Mouse (Mus musculus): ENCODE data around the gene Nfatc2ip. TPM values are rescaled to one million over a fixed set of nuclear protein-coding genes. Genes with fewer than 3 reads are reported as not detected.

The Nfatc2ip gene
- polyA plus RNA-seq, 1 experiment from 2014 or later, result 2.2 TPM

DNA sequence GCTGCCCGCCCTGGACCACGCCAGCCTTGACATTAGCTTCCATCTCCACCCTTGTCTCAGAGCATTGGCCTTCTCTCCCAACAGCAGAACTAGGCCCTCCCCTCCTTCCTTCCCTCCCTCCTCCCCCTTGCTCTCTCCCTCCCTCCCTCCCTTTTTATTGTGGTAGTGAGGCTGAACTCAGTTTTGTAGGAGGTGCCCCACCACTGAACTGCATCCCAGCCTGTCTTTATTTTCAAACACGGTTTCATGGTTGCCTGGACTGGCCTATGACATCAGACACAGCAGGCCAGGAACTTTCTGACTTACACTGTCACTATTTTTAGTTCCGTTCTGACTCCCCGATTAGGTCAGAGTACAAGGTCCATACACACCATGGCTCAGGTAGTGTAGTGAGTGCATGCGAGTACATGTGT, 56.3 kb downstream of the Nfatc2ip start:
- H3K4me2 ChIP-seq, result no peak overlapping the region
- no peak overlapping the region for H3K9ac ChIP-seq
- no peaks in the 10 kb centered on the region for H3K27me3 ChIP-seq (replicated peaks)
- no peak overlapping the region for H3K4me3 ChIP-seq
- H3K9me3 ChIP-seq (replicated peaks), result no peaks in the 10 kb centered on the region
- H3K4me1 ChIP-seq (replicated peaks), result peaks cover 16% of the 10 kb centered on the region
- no peak for ATAC-seq (ENCODE audit: insufficient number of reproducible peaks, low FRiP score)
- WGBS, result 49% methylated on average over 6 of the region's 6 CpGs
- H3K27ac ChIP-seq (ENCODE audit: poor library complexity, severe bottlenecking), result no peak overlapping the region
- no peaks in the 10 kb centered on the region for H3K36me3 ChIP-seq

DNA sequence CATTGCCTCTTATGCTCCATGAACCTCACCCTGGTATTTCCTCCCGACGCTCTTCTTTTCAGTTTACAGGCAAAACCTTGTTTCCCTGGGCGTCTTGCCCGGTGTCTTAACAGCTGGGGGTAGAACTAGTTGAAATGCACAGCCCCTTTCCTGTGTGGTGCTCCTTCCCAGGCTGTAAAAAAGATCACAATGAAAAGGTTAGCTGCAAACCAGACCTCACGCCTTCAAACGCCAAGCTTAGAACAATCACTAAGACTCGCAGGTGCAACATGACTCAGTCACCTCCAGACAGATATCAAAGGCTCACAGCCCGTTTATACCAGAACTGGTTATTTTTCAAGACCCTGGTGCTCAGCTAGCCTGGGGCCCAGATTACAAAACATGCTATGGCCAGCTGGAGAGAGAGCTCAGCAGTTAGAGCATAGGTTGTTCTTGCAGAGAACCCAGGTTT, 57.0 kb downstream of the Nfatc2ip start:
- no peaks in the 10 kb centered on the region for H3K36me3 ChIP-seq
- H3K4me2 ChIP-seq, result no peak overlapping the region
- H3K27me3 ChIP-seq (replicated peaks), result no peaks in the 10 kb centered on the region
- no peak overlapping the region for H3K4me3 ChIP-seq
- no peak for ATAC-seq (ENCODE audit: insufficient number of reproducible peaks, low FRiP score)
- H3K27ac ChIP-seq (ENCODE audit: poor library complexity, severe bottlenecking), result 0 out of 2 replicates have a peak overlapping the region, but pooled peaks have one; percentile 35
- H3K9me3 ChIP-seq (replicated peaks), result no peaks in the 10 kb centered on the region
- H3K4me1 ChIP-seq (replicated peaks), result peaks cover 16% of the 10 kb centered on the region
- H3K9ac ChIP-seq, result no peak overlapping the region
- WGBS, result 70% methylated on average over 8 of the region's 8 CpGs

DNA sequence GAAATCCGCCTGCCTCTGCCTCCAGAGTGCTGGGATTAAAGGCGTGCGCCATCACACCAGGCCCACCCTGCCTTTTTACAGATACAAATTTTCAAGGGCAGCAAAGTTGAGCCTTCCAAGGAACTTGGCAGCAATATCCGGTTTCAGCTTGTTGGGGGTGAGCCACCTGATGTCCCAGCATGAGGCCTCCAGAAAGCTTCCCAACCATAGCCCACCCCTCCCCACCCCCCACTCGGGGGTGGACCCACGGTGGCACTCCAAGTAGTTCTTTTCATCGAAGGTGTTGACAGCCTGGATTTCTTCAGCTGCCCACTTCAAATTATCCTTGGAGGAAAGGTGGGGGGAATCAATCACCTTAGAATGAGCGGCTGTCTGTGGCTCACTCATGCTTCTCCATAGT, 57.6 kb downstream of the Nfatc2ip start:
- peaks cover 16% of the 10 kb centered on the region for H3K4me1 ChIP-seq (replicated peaks)
- H3K36me3 ChIP-seq, result no peaks in the 10 kb centered on the region
- no peak overlapping the region for H3K4me3 ChIP-seq
- H3K4me2 ChIP-seq, result no peak overlapping the region
- no peak overlapping the region for H3K27ac ChIP-seq (ENCODE audit: poor library complexity, severe bottlenecking)
- no peaks in the 10 kb centered on the region for H3K9me3 ChIP-seq (replicated peaks)
- no peaks in the 10 kb centered on the region for H3K27me3 ChIP-seq (replicated peaks)
- H3K9ac ChIP-seq, result no peak overlapping the region
- ATAC-seq (ENCODE audit: insufficient number of reproducible peaks, low FRiP score), result no peak
- 75% methylated on average over 8 of the region's 8 CpGs for WGBS

DNA sequence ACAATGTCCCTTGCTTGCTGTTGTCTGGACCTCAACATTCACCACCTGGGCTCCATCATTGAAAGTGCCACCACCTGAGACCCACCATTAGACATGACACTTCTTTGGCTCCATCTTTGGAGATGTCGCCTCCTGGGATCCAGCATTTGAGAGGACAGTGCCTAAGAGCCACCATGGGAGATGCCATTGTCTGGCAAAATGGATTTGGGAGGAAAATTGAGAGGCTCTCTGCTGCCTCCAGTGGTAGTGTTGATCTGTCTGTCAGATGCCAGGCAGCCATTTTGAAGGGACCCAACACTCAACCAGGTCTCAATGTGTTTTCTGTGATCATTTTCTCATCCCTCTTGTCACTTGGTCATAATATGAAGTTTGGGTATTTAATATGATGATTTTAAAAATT, 61.0 kb downstream of the Nfatc2ip start:
- Histone ChIP-seq H3K27ac (ENCODE audit: poor library complexity, severe bottlenecking) (no peak overlapping the region), H3K9ac (no peak overlapping the region), H3K9me3 (replicated peaks) (no peaks in the 10 kb centered on the region), H3K4me1 (replicated peaks) (peaks cover 10% of the 10 kb centered on the region), H3K4me2 (no peak overlapping the region), H3K4me3 (no peak overlapping the region), H3K36me3 (no peaks in the 10 kb centered on the region), H3K27me3 (replicated peaks) (no peaks in the 10 kb centered on the region)
- ATAC-seq (ENCODE audit: insufficient number of reproducible peaks, low FRiP score), result no peak
- whole genome bisulfite sequencing, result 78% methylated on average over 1 of the region's 1 CpGs

Small RNA genes within 50 kb of the gene (microRNA-seq; reads per million reads assigned to microRNA genes)
- not detected for gene Mir7058

Other genes with a start within 250 kb of the Nfatc2ip start
- gene Xpo6, start 196.2 kb downstream of the Nfatc2ip start, polyA plus RNA-seq (2016; fragmentation: Nextera tagmentation; extraction: Ambion mirVana), result 44.7 and 48.1 TPM in 2 replicates
- gene Sbk1, start 124.1 kb downstream of the Nfatc2ip start, polyA plus RNA-seq (2016; fragmentation: Nextera tagmentation; extraction: Ambion mirVana), result 24.0 and 24.5 TPM in 2 replicates
- gene Lat, start 27.2 kb downstream of the Nfatc2ip start, polyA plus RNA-seq (2016; fragmentation: Nextera tagmentation; extraction: Ambion mirVana), result 3.4 and 3.8 TPM in 2 replicates
- gene Spns1, start 19.3 kb downstream of the Nfatc2ip start, polyA plus RNA-seq (2016; fragmentation: Nextera tagmentation; extraction: Ambion mirVana), result 45.1 TPM in 2 replicates
- gene Cd19, start 18.2 kb upstream of the Nfatc2ip start, polyA plus RNA-seq (2016; fragmentation: Nextera tagmentation; extraction: Ambion mirVana), result not detected in 2 replicates
- 23.3 and 23.9 TPM in 2 replicates for gene Rabep2, start 32.0 kb upstream of the Nfatc2ip start, polyA plus RNA-seq (2016; fragmentation: Nextera tagmentation; extraction: Ambion mirVana)
- 1.7 and 3.2 TPM in 2 replicates for gene Atp2a1, start 66.4 kb upstream of the Nfatc2ip start, polyA plus RNA-seq (2016; fragmentation: Nextera tagmentation; extraction: Ambion mirVana)
- gene Sh2b1, start 78.7 kb upstream of the Nfatc2ip start, polyA plus RNA-seq (2016; fragmentation: Nextera tagmentation; extraction: Ambion mirVana), result 43.2 and 45.1 TPM in 2 replicates
- gene Tufm, start 90.6 kb upstream of the Nfatc2ip start, polyA plus RNA-seq (2016; fragmentation: Nextera tagmentation; extraction: Ambion mirVana), result 167 and 168 TPM in 2 replicates
- gene Atxn2l, start 106.7 kb upstream of the Nfatc2ip start, polyA plus RNA-seq (2016; fragmentation: Nextera tagmentation; extraction: Ambion mirVana), result 49.7 and 52.5 TPM in 2 replicates
- gene Eif3c, start 169.7 kb upstream of the Nfatc2ip start, polyA plus RNA-seq (2016; fragmentation: Nextera tagmentation; extraction: Ambion mirVana), result 148 and 151 TPM in 2 replicates
- gene Apobr, start 188.2 kb upstream of the Nfatc2ip start, polyA plus RNA-seq (2016; fragmentation: Nextera tagmentation; extraction: Ambion mirVana), result 0.27 and 0.40 TPM in 2 replicates
- 20.0 and 24.5 TPM in 2 replicates for gene Cln3, start 189.1 kb upstream of the Nfatc2ip start, polyA plus RNA-seq (2016; fragmentation: Nextera tagmentation; extraction: Ambion mirVana)
- not detected in 2 replicates for gene Il27, start 198.2 kb upstream of the Nfatc2ip start, polyA plus RNA-seq (2016; fragmentation: Nextera tagmentation; extraction: Ambion mirVana)
- gene Nupr1, start 234.1 kb upstream of the Nfatc2ip start, polyA plus RNA-seq (2016; fragmentation: Nextera tagmentation; extraction: Ambion mirVana), result 3.1 and 3.6 TPM in 2 replicates